Mouse (Mus musculus) hindbrain, embryonic 13.5 days (tissue): ENCODE measurements around the gene Unc13a. TPM values are rescaled to one million over a fixed set of nuclear protein-coding genes. Genes with fewer than 3 reads are reported as not detected.
"Not testable (repeated sequence)": the region's sequence is repeated elsewhere in the genome, so short reads cannot be mapped to it uniquely, and the experiment has no call there.

ENCODE experiments used
- ATAC-seq: fragments of 200-750 bp; cut with Nextera tagmentation; 2 replicates; pipeline ENCODE4 v1.8.0; 2017; ENCODE audit warnings: moderate TSS enrichment; ENCODE audit not compliant: low FRiP score
- H3K27ac ChIP-seq: fragments of 300-500 bp; sonication (generic); 2 replicates; pipeline ENCODE4 v1.5.1; 2015; ENCODE audit warnings: inconsistent platforms, mild to moderate bottlenecking, moderate library complexity
- H3K27me3 ChIP-seq: fragments of 300-500 bp; sonication (generic); 2 replicates; pipeline ENCODE4 v1.6.1; 2015; ENCODE audit warnings: mild to moderate bottlenecking, inconsistent platforms
- H3K36me3 ChIP-seq: fragments of 300-500 bp; sonication (generic); 2 replicates; pipeline ENCODE4 v1.6.1; 2015; ENCODE audit warnings: mild to moderate bottlenecking, inconsistent platforms
- H3K4me1 ChIP-seq: fragments of 300-500 bp; sonication (generic); replicated peaks from 2 replicates; pipeline ENCODE4 v1.6.1; 2015; ENCODE audit warnings: inconsistent platforms
- H3K4me2 ChIP-seq: fragments of 300-500 bp; sonication (generic); 2 replicates; pipeline ENCODE4 v1.6.1; 2015; ENCODE audit warnings: inconsistent platforms, mild to moderate bottlenecking, moderate library complexity
- H3K4me3 ChIP-seq: fragments of 300-500 bp; sonication (generic); 2 replicates; pipeline ENCODE4 v1.5.1; 2015; ENCODE audit warnings: mild to moderate bottlenecking, inconsistent platforms
- H3K9ac ChIP-seq: fragments of 300-500 bp; sonication (generic); 2 replicates; pipeline ENCODE4 v1.6.1; 2015; ENCODE audit warnings: mild to moderate bottlenecking, inconsistent platforms
- H3K9me3 ChIP-seq: fragments of 300-500 bp; sonication (generic); 2 replicates; pipeline ENCODE4 v1.6.1; 2016; ENCODE audit warnings: inconsistent platforms
- WGBS: fragments of 180-500 bp; shearing (Covaris S2); methylation state at CpG from one replicate; pipeline ENCODE4 v1.1.7; 2015; 5-methylcytosine and 5-hydroxymethylcytosine counted together
- polyA plus RNA-seq: library from polyadenylated mRNA; unstranded; fragments of >200 nt; fragmentation: Nextera tagmentation; extraction: Ambion mirVana; gene quantifications from 2 replicates; pipeline ENCODE4 v1.2.1, GENCODE M21; 2015

The Unc13a gene
- 18.0 and 18.9 TPM in 2 replicates for polyA plus RNA-seq

DNA sequence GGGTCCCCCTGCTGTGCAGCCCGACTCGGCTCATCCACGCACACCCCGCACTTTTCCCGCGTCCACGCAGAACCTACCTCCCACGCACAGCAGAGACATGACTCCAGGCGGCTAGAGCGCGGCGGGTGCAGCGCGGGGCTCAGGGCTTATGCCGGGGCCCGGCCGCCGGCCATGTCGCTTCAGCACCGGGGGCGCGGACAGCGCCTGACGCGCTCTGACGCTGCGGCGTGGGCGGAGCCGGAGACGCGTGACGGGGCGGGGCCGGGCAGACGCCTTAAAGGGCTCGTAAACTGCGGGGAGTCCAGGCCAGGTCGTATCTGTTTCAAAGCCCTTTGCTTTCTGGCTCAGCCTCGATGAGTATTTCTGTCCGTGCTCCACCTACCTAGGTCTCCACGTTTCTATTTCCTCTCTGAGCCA is at the start of gene Unc13a:
Gene Unc13a, minus strand, starts transcription at position 209 of the 417 bp plus-strand sequence.
- peak; percentile 55 for ATAC-seq
- Histone ChIP-seq H3K4me2 (peak within 1 kb of the TSS; percentile 88), H3K27me3 (peaks cover 35% of the 10 kb centered on the region), H3K4me1 (peaks cover 52% of the 10 kb centered on the region), H3K9ac (peak within 1 kb of the TSS; percentile 88), H3K4me3 (peak within 1 kb of the TSS; percentile 85), H3K9me3 (no peaks in the 10 kb centered on the region), H3K27ac (peak within 1 kb of the TSS; percentile 96), H3K36me3 (no peaks in the 10 kb centered on the region)
- WGBS, result under 1% methylated on average over 42 of the region's 42 CpGs

DNA sequence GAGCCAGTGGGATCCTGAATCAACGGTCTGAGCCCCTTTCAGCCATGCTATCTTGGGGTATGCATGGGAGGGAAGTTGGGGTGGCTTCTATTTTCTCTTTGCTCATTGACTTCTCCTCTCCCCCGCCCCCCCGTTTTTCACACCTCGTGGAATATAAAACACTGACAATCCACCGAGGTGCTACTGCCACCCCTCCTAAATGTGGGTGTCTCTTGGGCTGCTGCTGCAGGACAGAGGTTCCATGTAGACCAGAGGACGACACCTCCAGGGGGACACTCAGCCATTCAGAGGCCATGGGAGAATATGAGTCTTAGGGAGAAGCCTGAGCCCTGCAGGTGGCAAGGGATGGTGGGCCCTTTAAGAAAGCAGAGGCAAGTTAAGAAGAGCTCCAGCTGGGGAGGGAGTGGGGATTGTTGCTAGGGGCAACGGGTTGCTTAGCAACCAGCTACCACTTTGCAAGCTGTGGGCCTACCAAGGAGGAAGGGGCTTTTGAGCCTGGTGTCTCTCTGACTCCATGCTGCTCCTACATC is 48.4 kb upstream of the Unc13a start:
- peak overlapping the region; percentile 34 for H3K4me2 ChIP-seq
- H3K4me1 ChIP-seq, result peaks cover 73% of the 10 kb centered on the region
- peak overlapping the region; percentile 89 for H3K27ac ChIP-seq
- H3K27me3 ChIP-seq, result no peaks in the 10 kb centered on the region
- peak overlapping the region; percentile 43; the same call in 1 of the 2 replicates for H3K9ac ChIP-seq
- H3K4me3 ChIP-seq, result 0 out of 2 replicates have a peak overlapping the region, but pooled peaks have one; percentile 10
- 25% methylated on average over 7 of the region's 7 CpGs for WGBS
- H3K9me3 ChIP-seq, result no peaks in the 10 kb centered on the region
- H3K36me3 ChIP-seq, result peaks cover 32% of the 10 kb centered on the region
- ATAC-seq, result peak; percentile 82

DNA sequence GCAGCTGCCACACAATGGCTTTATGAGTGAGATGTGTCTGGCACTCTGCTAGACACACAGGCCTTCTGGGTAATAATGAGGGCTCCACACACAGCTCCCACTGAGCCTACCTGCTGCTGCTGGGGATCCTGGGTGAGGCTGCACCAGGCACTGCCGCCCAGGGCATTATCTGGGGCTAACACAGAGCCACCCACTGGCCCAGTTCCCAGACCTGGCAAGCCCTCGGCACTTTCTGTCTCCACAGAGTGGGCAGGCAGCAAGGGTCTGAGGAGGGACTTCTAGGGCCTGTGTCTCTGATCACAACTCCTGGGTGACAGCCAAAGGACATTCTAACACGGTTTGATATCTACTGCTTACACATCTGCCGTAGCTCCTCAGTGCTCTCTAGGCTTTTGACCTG is 47.7 kb upstream of the Unc13a start:
- WGBS, result 46% methylated on average over 4 of the region's 4 CpGs
- H3K9ac ChIP-seq, result peak overlapping the region; percentile 43; the same call in 1 of the 2 replicates
- peak; percentile 16 for ATAC-seq
- no peaks in the 10 kb centered on the region for H3K9me3 ChIP-seq
- peaks cover 39% of the 10 kb centered on the region for H3K36me3 ChIP-seq
- no peaks in the 10 kb centered on the region for H3K27me3 ChIP-seq
- no peak overlapping the region for H3K4me3 ChIP-seq
- H3K27ac ChIP-seq, result peak overlapping the region; percentile 89
- H3K4me2 ChIP-seq, result 0 out of 2 replicates have a peak overlapping the region, but pooled peaks have one; percentile 34
- H3K4me1 ChIP-seq, result peaks cover 65% of the 10 kb centered on the region

DNA sequence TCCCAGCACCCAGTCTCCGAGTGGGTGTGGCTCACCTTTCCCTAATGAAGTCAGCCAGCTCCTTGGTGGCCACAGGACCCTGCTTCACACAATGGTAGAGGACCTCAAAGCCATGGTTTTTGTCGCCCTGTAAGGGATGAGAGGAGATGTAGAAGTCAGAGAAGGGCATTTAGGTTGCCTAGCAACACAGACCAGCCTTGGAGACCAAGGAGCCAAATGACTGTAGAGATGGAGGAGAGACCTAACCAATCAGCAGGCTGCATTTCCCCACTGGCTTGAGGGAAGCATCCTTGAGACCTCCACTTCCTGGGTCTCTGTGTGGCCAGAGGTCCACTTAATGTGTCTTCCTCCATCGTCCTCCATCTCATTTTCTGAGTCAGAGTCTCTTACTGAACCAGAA is 46.7 kb upstream of the Unc13a start:
- Histone ChIP-seq H3K27ac (peak overlapping the region; percentile 89; the same call in 1 of the 2 replicates), H3K27me3 (no peaks in the 10 kb centered on the region), H3K4me2 (no peak overlapping the region), H3K9ac (no peak overlapping the region), H3K4me1 (peaks cover 56% of the 10 kb centered on the region), H3K9me3 (no peaks in the 10 kb centered on the region), H3K36me3 (peaks cover 47% of the 10 kb centered on the region), H3K4me3 (no peak overlapping the region)
- WGBS, result 23% methylated on average over 3 of the region's 3 CpGs
- no peak for ATAC-seq

DNA sequence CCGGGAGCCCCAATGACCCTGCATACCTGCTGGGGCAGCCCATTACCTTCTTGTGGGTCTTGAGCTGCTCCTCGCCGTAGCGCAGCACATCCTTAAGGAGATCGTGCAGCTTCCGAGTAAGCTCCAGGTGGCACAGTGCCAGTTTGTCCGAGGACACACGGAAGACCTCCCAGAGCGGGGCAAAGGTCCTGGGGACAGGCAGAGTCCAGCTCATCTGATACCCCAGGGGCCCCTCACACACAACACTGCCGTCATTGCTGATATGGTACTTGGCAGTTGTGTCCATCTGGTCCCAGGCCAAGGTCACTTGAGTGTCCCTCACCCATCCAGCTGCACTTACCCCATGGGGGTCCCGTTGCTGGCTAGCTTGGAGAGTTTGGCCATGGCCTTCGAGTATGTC is 45.5 kb upstream of the Unc13a start:
- Histone ChIP-seq H3K4me2 (no peak overlapping the region), H3K9ac (no peak overlapping the region), H3K4me3 (no peak overlapping the region), H3K27ac (no peak overlapping the region), H3K27me3 (no peaks in the 10 kb centered on the region), H3K36me3 (peaks cover 59% of the 10 kb centered on the region), H3K4me1 (peaks cover 45% of the 10 kb centered on the region), H3K9me3 (no peaks in the 10 kb centered on the region)
- WGBS, result 93% methylated on average over 12 of the region's 12 CpGs
- ATAC-seq, result no peak

DNA sequence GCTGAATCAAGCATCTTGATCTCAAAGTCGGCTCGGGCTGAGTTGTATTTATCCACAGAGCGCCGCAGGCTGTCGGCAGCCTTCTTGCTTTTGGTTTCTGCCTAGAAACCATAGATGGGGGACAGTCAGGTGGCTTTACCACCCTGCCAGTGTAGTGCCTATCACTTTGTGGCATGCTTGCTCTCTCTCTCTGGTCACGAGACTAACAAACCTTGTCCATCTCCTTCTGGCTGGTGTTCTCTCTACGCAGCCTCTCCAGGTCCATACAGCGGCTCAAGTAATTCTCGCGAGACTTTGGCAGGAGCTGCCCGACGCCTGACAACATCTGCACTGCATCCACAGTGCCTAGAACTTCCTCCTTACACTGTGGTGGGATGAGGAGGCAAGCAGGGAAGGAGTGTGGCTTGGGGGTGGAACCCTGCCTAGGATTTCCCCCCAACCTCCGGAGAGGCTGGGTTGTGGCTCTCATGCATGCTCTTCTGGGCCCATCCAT is 45.0 kb upstream of the Unc13a start:
- H3K27ac ChIP-seq, result no peak overlapping the region
- H3K9ac ChIP-seq, result no peak overlapping the region
- H3K27me3 ChIP-seq, result no peaks in the 10 kb centered on the region
- H3K4me1 ChIP-seq, result peaks cover 40% of the 10 kb centered on the region
- no peak overlapping the region for H3K4me2 ChIP-seq
- no peak for ATAC-seq
- H3K4me3 ChIP-seq, result no peak overlapping the region
- 86% methylated on average over 13 of the region's 13 CpGs for WGBS
- no peaks in the 10 kb centered on the region for H3K9me3 ChIP-seq
- H3K36me3 ChIP-seq, result peaks cover 63% of the 10 kb centered on the region

DNA sequence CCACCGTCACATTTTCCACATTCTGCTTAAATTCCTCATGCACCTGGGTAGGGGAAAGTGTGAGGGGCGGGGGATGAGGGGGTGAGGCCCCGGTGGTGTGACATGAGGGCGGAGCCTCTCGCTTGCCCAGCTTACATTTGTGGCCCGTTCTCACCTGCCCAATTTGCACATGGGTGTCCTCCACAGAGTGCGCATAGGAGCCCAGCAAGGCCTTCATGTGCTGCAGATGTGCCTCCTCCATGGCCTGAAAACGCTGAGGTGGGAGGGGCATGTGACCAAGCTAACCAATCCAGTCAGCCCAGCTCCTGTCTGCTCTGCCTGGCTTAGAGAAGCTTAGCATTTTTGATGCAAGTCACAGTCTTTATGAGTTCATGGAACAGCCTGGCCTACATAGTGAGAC is 44.0 kb upstream of the Unc13a start:
- Histone ChIP-seq H3K9me3 (no peaks in the 10 kb centered on the region), H3K4me3 (no peak overlapping the region), H3K4me1 (peaks cover 29% of the 10 kb centered on the region), H3K4me2 (no peak overlapping the region), H3K9ac (no peak overlapping the region), H3K27me3 (no peaks in the 10 kb centered on the region), H3K36me3 (peaks cover 72% of the 10 kb centered on the region), H3K27ac (no peak overlapping the region)
- no peak for ATAC-seq
- 56% methylated on average over 8 of the region's 8 CpGs for whole genome bisulfite sequencing

DNA sequence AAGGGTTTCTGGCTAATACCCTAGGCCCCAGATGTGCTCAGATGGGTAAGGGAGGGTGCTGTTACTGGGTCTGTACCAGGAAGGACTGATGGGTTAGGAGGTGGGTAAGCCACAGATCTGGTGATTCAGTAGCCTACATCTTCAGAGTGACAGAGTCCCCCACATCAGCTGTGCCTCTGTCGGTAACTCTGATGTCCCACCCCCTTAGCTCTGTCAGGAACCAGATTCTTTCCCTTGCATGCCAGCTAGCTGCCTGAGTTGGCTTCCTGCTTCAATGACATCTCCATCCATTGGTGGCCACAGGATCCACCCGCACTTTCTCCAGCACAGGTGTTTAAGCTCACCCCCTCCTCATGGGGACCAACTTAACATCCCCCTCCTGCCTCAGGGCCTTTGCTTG is 40.0 kb upstream of the Unc13a start:
- peaks cover 29% of the 10 kb centered on the region for H3K27me3 ChIP-seq
- no peak for ATAC-seq
- no peaks in the 10 kb centered on the region for H3K9me3 ChIP-seq
- no peak overlapping the region for H3K27ac ChIP-seq
- no peak overlapping the region for H3K4me2 ChIP-seq
- H3K36me3 ChIP-seq, result peaks cover 73% of the 10 kb centered on the region
- H3K4me1 ChIP-seq, result peaks cover 5% of the 10 kb centered on the region
- no peak overlapping the region for H3K9ac ChIP-seq
- whole genome bisulfite sequencing, result 90% methylated on average over 2 of the region's 2 CpGs
- H3K4me3 ChIP-seq, result no peak overlapping the region

DNA sequence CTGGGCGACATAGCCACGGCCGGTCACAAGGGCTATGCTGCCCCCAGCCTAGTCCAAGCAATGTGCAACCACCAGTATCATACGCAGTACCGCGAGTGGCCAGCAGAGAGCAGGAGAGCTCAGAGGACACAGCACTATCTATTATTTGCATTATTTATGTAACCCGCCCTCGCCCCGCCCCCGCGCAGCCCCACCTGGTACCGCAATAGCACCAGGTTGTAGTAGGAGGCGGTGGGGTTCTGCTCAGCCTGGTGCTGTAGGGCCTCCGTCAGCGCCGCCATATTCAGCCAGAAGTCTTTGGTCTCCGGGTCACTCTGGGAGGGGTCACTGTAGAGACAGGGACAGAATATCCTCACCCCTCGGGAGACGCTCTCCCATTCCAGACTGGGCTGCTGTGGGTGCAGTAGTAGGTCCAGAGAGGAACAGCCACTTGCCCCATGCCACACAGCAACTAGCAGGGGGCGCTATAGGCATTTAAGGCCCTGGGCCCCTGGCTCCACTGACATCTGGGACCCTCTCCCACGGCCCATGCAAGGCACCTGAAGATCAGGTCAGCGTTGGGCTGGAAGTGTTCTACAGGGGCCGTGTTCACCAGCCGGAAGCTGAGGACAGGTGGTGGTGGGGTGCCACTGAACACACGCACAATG is 38.4 kb upstream of the Unc13a start:
- peaks cover 35% of the 10 kb centered on the region for H3K27me3 ChIP-seq
- peaks cover 5% of the 10 kb centered on the region for H3K4me1 ChIP-seq
- no peak overlapping the region for H3K27ac ChIP-seq
- WGBS, result 22% methylated on average over 25 of the region's 25 CpGs
- no peak overlapping the region for H3K9ac ChIP-seq
- peaks cover 58% of the 10 kb centered on the region for H3K36me3 ChIP-seq
- H3K4me3 ChIP-seq, result no peak overlapping the region
- H3K9me3 ChIP-seq, result no peaks in the 10 kb centered on the region
- ATAC-seq, result peak; percentile 76
- H3K4me2 ChIP-seq, result peak overlapping the region; percentile 44

DNA sequence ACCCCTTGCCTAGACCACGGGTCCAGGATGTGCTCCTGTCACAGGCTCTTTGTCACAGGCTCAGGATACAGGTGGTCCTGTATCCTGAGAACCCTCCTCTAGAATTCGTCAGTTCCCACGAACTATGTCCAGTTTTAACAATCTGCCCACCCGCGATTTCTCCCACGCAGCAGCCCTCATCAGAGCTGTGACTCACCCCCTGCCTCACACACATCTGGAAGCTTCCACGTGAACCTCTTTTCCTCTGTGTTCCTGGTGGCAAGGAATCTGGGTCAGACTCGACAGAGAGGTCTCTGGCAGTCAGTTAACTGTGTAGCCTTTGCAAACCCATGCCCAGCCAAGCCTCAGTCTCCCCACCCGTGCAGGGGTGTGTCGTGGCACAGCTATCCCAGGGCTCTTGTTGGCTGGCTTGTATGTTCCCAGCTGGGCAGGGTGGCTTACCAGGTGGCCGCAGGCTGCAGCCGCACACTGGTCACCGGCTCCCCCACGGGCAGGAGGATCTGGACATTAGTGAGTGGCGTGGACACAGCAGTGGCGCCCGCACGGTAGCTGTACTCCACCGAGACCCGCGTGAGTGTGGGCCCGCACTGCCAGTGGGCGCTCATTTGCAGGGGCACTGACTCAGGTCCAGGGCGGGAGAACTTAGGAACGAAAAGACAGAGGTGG is 37.7 kb upstream of the Unc13a start:
- Histone ChIP-seq H3K4me3 (no peak overlapping the region), H3K9ac (no peak overlapping the region), H3K9me3 (no peaks in the 10 kb centered on the region), H3K27me3 (peaks cover 41% of the 10 kb centered on the region), H3K27ac (no peak overlapping the region), H3K4me1 (peaks cover 5% of the 10 kb centered on the region), H3K36me3 (peaks cover 52% of the 10 kb centered on the region), H3K4me2 (no peak overlapping the region)
- ATAC-seq, result peak; percentile 29
- 39% methylated on average over 25 of the region's 25 CpGs for WGBS

DNA sequence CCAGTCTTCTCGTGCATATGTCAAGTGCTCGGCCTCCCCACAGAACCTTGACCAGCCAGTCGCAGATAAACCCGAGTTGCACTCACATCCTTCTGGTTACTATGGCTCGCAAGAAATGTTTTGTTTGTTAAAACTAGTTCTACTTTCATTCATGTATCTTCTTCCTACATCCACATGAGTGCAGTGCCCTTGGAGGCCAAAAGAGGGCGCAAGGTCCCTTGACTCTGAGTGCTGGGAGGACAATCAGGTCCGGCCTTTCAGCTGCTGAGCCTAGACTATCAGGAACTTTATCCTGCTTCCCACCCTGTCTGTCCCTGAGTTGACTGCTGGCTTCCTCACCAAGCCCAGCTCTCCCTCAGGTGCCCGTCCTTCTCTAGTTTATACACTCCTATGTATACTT is 36.3 kb upstream of the Unc13a start:
- Histone ChIP-seq H3K4me3 (no peak overlapping the region), H3K4me2 (no peak overlapping the region), H3K9me3 (no peaks in the 10 kb centered on the region), H3K9ac (no peak overlapping the region), H3K27ac (no peak overlapping the region), H3K4me1 (peaks cover 5% of the 10 kb centered on the region), H3K36me3 (peaks cover 40% of the 10 kb centered on the region), H3K27me3 (peaks cover 55% of the 10 kb centered on the region)
- ATAC-seq, result no peak
- 30% methylated on average over 8 of the region's 8 CpGs for WGBS

DNA sequence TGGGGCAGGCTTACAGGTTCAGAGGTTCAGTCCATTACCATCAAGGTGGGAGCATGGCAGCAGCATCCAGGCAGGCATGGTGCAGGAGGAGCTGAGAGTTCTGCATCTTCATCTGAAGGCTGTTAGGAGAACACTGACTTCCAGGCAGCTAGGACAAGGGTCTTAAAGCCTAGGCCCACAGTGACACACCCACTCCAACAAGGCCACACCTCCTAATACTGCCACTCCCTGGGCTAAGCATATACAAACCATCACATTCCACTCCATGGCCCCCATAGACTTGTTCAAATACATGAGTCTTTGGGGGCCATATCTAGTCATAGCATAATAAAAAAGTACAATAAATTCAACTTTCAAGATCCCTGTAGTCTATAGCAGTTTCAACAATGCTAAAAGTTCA is 31.8 kb upstream of the Unc13a start:
- ATAC-seq, result not testable (repeated sequence)

More for the DNA sequence above, 31.8 kb upstream of the Unc13a start:
- H3K4me2 ChIP-seq, H3K9ac ChIP-seq, H3K4me3 ChIP-seq, H3K9me3 ChIP-seq, H3K4me1 ChIP-seq, H3K27ac ChIP-seq, H3K36me3 ChIP-seq: not testable (repeated sequence)
- H3K27me3 ChIP-seq, result peaks cover 85% of the 10 kb centered on the region
